Comparison of ENCODE assay signal across 8 mouse cellular contexts in the genomic region with DNA sequence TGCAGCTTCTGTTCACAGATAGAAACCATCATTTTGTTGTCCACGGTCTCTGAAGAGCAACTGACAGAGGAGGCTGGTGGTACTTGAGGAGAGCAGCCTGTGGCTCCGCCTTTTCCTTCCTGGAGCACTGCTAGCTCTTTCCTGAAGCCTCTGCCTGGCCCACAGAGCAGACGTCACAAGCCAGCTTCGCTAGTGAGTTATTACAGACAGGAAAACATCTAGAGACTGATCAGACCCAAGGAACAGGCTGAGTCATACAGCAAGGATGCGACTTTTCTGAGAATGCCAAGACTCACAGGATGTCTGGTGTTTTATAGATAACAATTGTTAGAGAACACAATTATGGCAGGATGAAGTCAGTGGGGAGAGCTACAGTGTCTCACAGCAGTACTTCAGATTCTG. TPM values are rescaled to one million over a fixed set of nuclear protein-coding genes. Genes with fewer than 3 reads are reported as not detected.
DNase-seq lines count a peak whose midpoint lies in the region; ATAC-seq lines count a peak whose summit lies in the region.
"Had no signal": no experiment of that assay in that cellular context is flagged by ENCODE, and none has a peak within 500 bp of the region (broad histone marks: within the 10 kb centered on the region; RNA-seq: fewer than 3 reads in every experiment).

A gene (minus strand): TSS at position 72 of the 402 bp plus-strand sequence.
A gene (minus strand): TSS at position 126 of the 402 bp plus-strand sequence.

- H3K4me3 ChIP-seq in liver, embryonic 16.5 days (ENCODE audit: low read depth, low read length) = no peak within 1 kb of the TSS
- H3K4me3 ChIP-seq: embryonic facial prominence, embryonic 13.5 days had no signal

- H3K9me3 ChIP-seq in liver, embryonic 16.5 days (replicated peaks; ENCODE audit: control insufficient read depth, low read length) = no peaks in the 10 kb centered on the region
- H3K9me3 ChIP-seq: embryonic facial prominence, embryonic 13.5 days had no signal

- no peak within 1 kb of the TSS for H3K9ac ChIP-seq in liver, embryonic 16.5 days (ENCODE audit: low read depth, low read length)
- H3K9ac ChIP-seq: embryonic facial prominence, embryonic 13.5 days had no signal

- peak; percentile 82 for ATAC-seq in liver, embryonic 16.5 days (ENCODE audit: low read depth)

- no peaks in the 10 kb centered on the region for H3K36me3 ChIP-seq in liver, embryonic 16.5 days (ENCODE audit: control insufficient read depth, insufficient read depth)
- H3K36me3 ChIP-seq: embryonic facial prominence, embryonic 13.5 days had no signal

- intact Hi-C loops in heart, postnatal 25 days (cut with DNase I) = loop anchor here (1.0 to 5.0 kb wide), 3 partner anchors 26 to 89 kb away; no protein-coding TSS in a partner anchor

- no peaks in the 10 kb centered on the region for H3K4me1 ChIP-seq in liver, embryonic 16.5 days (ENCODE audit: control insufficient read depth, low read depth, low read length)
- H3K4me1 ChIP-seq: embryonic facial prominence, embryonic 13.5 days had no signal

- H3K4me2 ChIP-seq in liver, embryonic 16.5 days (ENCODE audit: low read depth, low read length) = no peak within 1 kb of the TSS
- H3K4me2 ChIP-seq: embryonic facial prominence, embryonic 13.5 days had no signal

- H3K27ac ChIP-seq in liver, embryonic 16.5 days (ENCODE audit: low read length) = no peak within 1 kb of the TSS
- H3K27ac ChIP-seq: embryonic facial prominence, embryonic 13.5 days had no signal

- no peaks in the 10 kb centered on the region for H3K27me3 ChIP-seq in liver, embryonic 16.5 days (ENCODE audit: control insufficient read depth, insufficient read depth, low read depth, low read length)
- H3K27me3 ChIP-seq: embryonic facial prominence, embryonic 13.5 days had no signal

- WGBS in liver, embryonic 16.5 days (ENCODE audit: insufficient replicate concordance) = 11% methylated on average over 5 of the region's 5 CpGs

- DNase-seq in Muller cell, postnatal 12 days (ENCODE audit: inconsistent ontology term) = peak; percentile 1
- peak; percentile 69 for DNase-seq in c-Kit-positive CD71-negative TER-119-negative erythroid progenitor cells, embryonic 14.5 days (ENCODE audit: low read depth)
- DNase-seq in heart, postnatal 25 days (ENCODE audit: low spot score) = peak; percentile 74
- DNase-seq in thymus, postnatal 25 days = peak; percentile 18
- DNase-seq in left cerebral cortex, adult 18-20 months (ENCODE audit: low spot score in 2 of 2) = no peak
- DNase-seq in B cell, adult 2 months = no peak

RNA-seq across cellular contexts. Expression of the first gene that starts in this region (rescaled TPM):
- total RNA-seq in heart, postnatal 25 days (2021) = 1 to 10 TPM; 2.0 to 6.5 TPM
- polyA plus RNA-seq in liver, embryonic 16.5 days (2015; fragmentation: Nextera tagmentation; extraction: Ambion mirVana) = 1.9 and 2.5 TPM in 2 replicates
- under 1 TPM; 0.49 to 0.66 TPM for total RNA-seq in left cerebral cortex, adult 18-20 months (2021)

RNA-seq across cellular contexts. Expression of the second gene that starts in this region (rescaled TPM):
- 10 to 100 TPM; 84.8 to 88.8 TPM for total RNA-seq in heart, postnatal 25 days (2021)
- polyA plus RNA-seq in liver, embryonic 16.5 days (2015; fragmentation: Nextera tagmentation; extraction: Ambion mirVana) = 21.5 and 25.4 TPM in 2 replicates
- 10 to 100 TPM; 15.6 to 17.2 TPM for total RNA-seq in left cerebral cortex, adult 18-20 months (2021)

Comparison
In these comparisons a context has a peak if more than half of its experiments do, and no peak if none do; other contexts are left out.
1. RNA of the second gene that starts in this region (total RNA-seq): 84.8 to 88.8 TPM in heart, postnatal 25 days; 15.6 to 17.2 TPM in left cerebral cortex, adult 18-20 months; every median in the first group is over 4 times any median in the second.
2. DNase-seq: peak in Muller cell, postnatal 12 days (single experiment), c-Kit-positive CD71-negative TER-119-negative erythroid progenitor cells, embryonic 14.5 days (single experiment), heart, postnatal 25 days (single experiment) and thymus, postnatal 25 days (single experiment); none in left cerebral cortex, adult 18-20 months (0 of 2) and B cell, adult 2 months (0 of 2).